8 mouse cellular contexts compared by ENCODE assay signal in genomic region chr5:134421061-134421460, GRCm38 (mm10). TPM values are rescaled to one million over a fixed set of nuclear protein-coding genes. Genes with fewer than 3 reads are reported as not detected.
A peak's percentile ranks its signal among the peaks of the same experiment; 100 is the strongest.
DNase-seq lines count a peak whose midpoint lies in the region; ATAC-seq lines count a peak whose summit lies in the region.

No protein-coding gene starts in this region.

- no peak overlapping the region for H3K4me3 ChIP-seq in heart, embryonic 16.5 days (ENCODE audit: low read length)
- H3K4me3 ChIP-seq in midbrain, embryonic 11.5 days (ENCODE audit: low read depth, low read length), result no peak overlapping the region

- peaks cover 24% of the 10 kb centered on the region for H3K4me1 ChIP-seq in heart, embryonic 16.5 days (ENCODE audit: control insufficient read depth, insufficient read depth, low read length)
- H3K4me1 ChIP-seq in midbrain, embryonic 11.5 days (ENCODE audit: control insufficient read depth, insufficient read depth, low read length), result no peaks in the 10 kb centered on the region

- DNase-seq in ovary, adult 18-20 months (ENCODE audit: low spot score), result peak; percentile 62
- no peak for DNase-seq in ovary, postnatal 10 days (ENCODE audit: low spot score)
- peak; percentile 72 to 82 for DNase-seq in cerebellum, postnatal 14 days
- peak; percentile 47 for DNase-seq in ovary, postnatal 36 days (ENCODE audit: low spot score)
- DNase-seq in frontal cortex, postnatal 25 days (ENCODE audit: low spot score in 2 of 2), result no peak
- DNase-seq in midbrain, embryonic 11.5 days (ENCODE audit: low spot score, missing footprints), result no peak

- H3K36me3 ChIP-seq in heart, embryonic 16.5 days (ENCODE audit: control insufficient read depth, insufficient read depth), result peaks cover 7% of the 10 kb centered on the region; the same call in 1 of the 2 replicates
- H3K36me3 ChIP-seq in midbrain, embryonic 11.5 days (ENCODE audit: control insufficient read depth, insufficient read depth, low read length), result peaks cover 4% of the 10 kb centered on the region; the same call in 1 of the 2 replicates

- H3K9ac ChIP-seq in heart, embryonic 16.5 days (ENCODE audit: low read length), result peak overlapping the region; percentile 10; the same call in 1 of the 2 replicates
- no peak overlapping the region for H3K9ac ChIP-seq in midbrain, embryonic 11.5 days (ENCODE audit: low read length)

- 28% methylated on average over 9 of the region's 9 CpGs for WGBS in heart, embryonic 16.5 days
- 82% methylated on average over 9 of the region's 9 CpGs for WGBS in midbrain, embryonic 11.5 days

- no peaks in the 10 kb centered on the region for H3K27me3 ChIP-seq in heart, embryonic 16.5 days (ENCODE audit: control insufficient read depth, insufficient read depth, low read length)
- no peaks in the 10 kb centered on the region for H3K27me3 ChIP-seq in midbrain, embryonic 11.5 days (ENCODE audit: control insufficient read depth, insufficient read depth, low read length)

- peak overlapping the region; percentile 0; the same call in 1 of the 2 replicates for H3K4me2 ChIP-seq in heart, embryonic 16.5 days (ENCODE audit: low read depth, low read length)
- H3K4me2 ChIP-seq in midbrain, embryonic 11.5 days, result no peak overlapping the region

- H3K27ac ChIP-seq in heart, embryonic 16.5 days (ENCODE audit: low read length), result peak overlapping the region; percentile 50
- no peak overlapping the region for H3K27ac ChIP-seq in midbrain, embryonic 11.5 days (ENCODE audit: low read depth, low read length)

- H3K9me3 ChIP-seq in heart, embryonic 16.5 days (replicated peaks; ENCODE audit: control insufficient read depth, low read length), result peaks cover 2% of the 10 kb centered on the region; the same call in 1 of the 2 replicates
- no peaks in the 10 kb centered on the region for H3K9me3 ChIP-seq in midbrain, embryonic 11.5 days (ENCODE audit: control insufficient read depth, low read length)

- ATAC-seq in heart, embryonic 16.5 days (replicated peaks; ENCODE audit: extremely low read depth, insufficient read depth, low FRiP score), result peak; percentile 71
- no peak for ATAC-seq in frontal cortex, adult (ENCODE audit: low TSS enrichment)
- no peak for ATAC-seq in midbrain, embryonic 11.5 days (ENCODE audit: low FRiP score)

RNA-seq across cellular contexts. Expression of gene Gtf2ird1, which starts 35.5 kb away (rescaled TPM):
- polyA plus RNA-seq in heart, embryonic 16.5 days (2015; fragmentation: Nextera tagmentation; extraction: Ambion mirVana), result 48.2 and 50.7 TPM in 2 replicates
- 86.5 and 88.1 TPM in 2 replicates for polyA plus RNA-seq in midbrain, embryonic 11.5 days (2014; fragmentation: Nextera tagmentation; extraction: Ambion mirVana)

Comparison
In these comparisons a context has a peak if more than half of its experiments do, and no peak if none do; other contexts are left out.
1. DNase-seq: peak in ovary, adult 18-20 months (single experiment), cerebellum, postnatal 14 days (2 of 2) and ovary, postnatal 36 days (single experiment); none in ovary, postnatal 10 days (single experiment), frontal cortex, postnatal 25 days (0 of 2) and midbrain, embryonic 11.5 days (single experiment).